Mouse (Mus musculus) kidney, embryonic 16.5 days (tissue): Measurements from ENCODE around the gene Slc9a1. TPM values are rescaled to one million over a fixed set of nuclear protein-coding genes. Genes with fewer than 3 reads are reported as not detected.

ENCODE experiments used
- ATAC-seq: fragments of 200-750 bp; cut with Nextera tagmentation; 2 replicates; pipeline ENCODE4 v1.8.0; 2017; ENCODE audit warnings: moderate TSS enrichment; ENCODE audit not compliant: low FRiP score, low TSS enrichment
- H3K27ac ChIP-seq: fragments of 300-500 bp; sonication (generic); 2 replicates; pipeline ENCODE4 v1.5.1; 2014; ENCODE audit warnings: low read length
- H3K27me3 ChIP-seq: fragments of 300-500 bp; sonication (generic); 2 replicates; pipeline ENCODE4 v1.6.1; 2014; ENCODE audit warnings: low read length, control low read depth, mixed read lengths; ENCODE audit not compliant: insufficient read depth
- H3K36me3 ChIP-seq: fragments of 300-500 bp; sonication (generic); 2 replicates; pipeline ENCODE4 v1.6.1; 2014; ENCODE audit warnings: low read length, control low read depth, mixed read lengths; ENCODE audit not compliant: insufficient read depth
- H3K4me1 ChIP-seq: fragments of 300-500 bp; sonication (generic); 2 replicates; pipeline ENCODE4 v1.6.1; 2014; ENCODE audit warnings: low read length, control low read depth, mixed read lengths; ENCODE audit not compliant: insufficient read depth
- H3K4me2 ChIP-seq: fragments of 300-500 bp; sonication (generic); replicated peaks from 2 replicates; pipeline ENCODE4 v1.6.1; 2014; ENCODE audit warnings: low read depth, low read length
- H3K4me3 ChIP-seq: fragments of 300-500 bp; sonication (generic); 2 replicates; pipeline ENCODE4 v1.5.1; 2014; ENCODE audit warnings: mild to moderate bottlenecking, low read length
- H3K9ac ChIP-seq: fragments of 300-500 bp; sonication (generic); replicated peaks from 2 replicates; pipeline ENCODE4 v1.6.1; 2014; ENCODE audit warnings: low read length
- H3K9me3 ChIP-seq: fragments of 300-500 bp; sonication (generic); 2 replicates; pipeline ENCODE4 v1.6.1; 2016; ENCODE audit warnings: low read length, control low read depth
- WGBS: fragments of 180-500 bp; shearing (Covaris S2); extraction: QIAGEN DNeasy Blood & Tissue Kit; methylation state at CpG from one replicate; pipeline ENCODE4 v1.1.7; 2014; 5-methylcytosine and 5-hydroxymethylcytosine counted together
- polyA plus RNA-seq: library from polyadenylated mRNA; unstranded; fragments of >200 nt; fragmentation: Nextera tagmentation; extraction: Ambion mirVana; gene quantifications from 2 replicates; pipeline ENCODE4 v1.2.1, GENCODE M21; 2015

Gene Slc9a1
- polyA plus RNA-seq, 1 experiment from 2014 or later, result 9.5 TPM

DNA sequence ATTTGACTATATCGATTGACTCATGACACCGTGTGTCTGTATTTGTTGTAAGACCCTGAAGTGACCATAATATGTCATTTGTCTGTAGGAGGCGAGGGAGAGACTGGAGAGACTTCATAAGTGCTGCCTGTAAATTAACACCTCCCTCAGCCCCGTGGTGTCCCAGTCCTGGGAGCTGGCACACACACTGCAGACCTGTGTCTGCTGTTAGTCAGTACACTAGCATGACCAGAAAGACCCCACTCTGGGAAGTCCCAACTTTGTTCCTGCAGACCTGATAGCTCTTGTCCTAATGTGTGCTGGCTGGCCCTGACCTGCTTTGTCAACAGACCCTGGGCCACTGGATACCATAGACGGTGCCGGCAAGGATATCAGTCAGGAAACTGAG is 2.8 kb downstream of the Slc9a1 start:
- no peak for ATAC-seq
- Histone ChIP-seq H3K9ac (peak overlapping the region; percentile 61), H3K9me3 (no peaks in the 10 kb centered on the region), H3K4me2 (peak overlapping the region; percentile 67), H3K27me3 (no peaks in the 10 kb centered on the region), H3K4me3 (peak overlapping the region; percentile 91), H3K4me1 (peaks cover 42% of the 10 kb centered on the region), H3K27ac (no peak overlapping the region), H3K36me3 (no peaks in the 10 kb centered on the region)
- 23% methylated on average over 6 of the region's 6 CpGs for WGBS

- WGBS, result 77% methylated on average over 4 of the region's 4 CpGs
- no peaks in the 10 kb centered on the region for H3K9me3 ChIP-seq
- H3K4me1 ChIP-seq, result peaks cover 59% of the 10 kb centered on the region
- no peak overlapping the region for H3K9ac ChIP-seq
- H3K4me3 ChIP-seq, result no peak overlapping the region
- H3K27ac ChIP-seq, result no peak overlapping the region
- no peak overlapping the region for H3K4me2 ChIP-seq
- ATAC-seq, result no peak
- no peaks in the 10 kb centered on the region for H3K27me3 ChIP-seq
- H3K36me3 ChIP-seq, result no peaks in the 10 kb centered on the region
These were observed 4.5 kb downstream of the Slc9a1 start for GRCm38 (mm10) chr4:133374011-133374410.

DNA sequence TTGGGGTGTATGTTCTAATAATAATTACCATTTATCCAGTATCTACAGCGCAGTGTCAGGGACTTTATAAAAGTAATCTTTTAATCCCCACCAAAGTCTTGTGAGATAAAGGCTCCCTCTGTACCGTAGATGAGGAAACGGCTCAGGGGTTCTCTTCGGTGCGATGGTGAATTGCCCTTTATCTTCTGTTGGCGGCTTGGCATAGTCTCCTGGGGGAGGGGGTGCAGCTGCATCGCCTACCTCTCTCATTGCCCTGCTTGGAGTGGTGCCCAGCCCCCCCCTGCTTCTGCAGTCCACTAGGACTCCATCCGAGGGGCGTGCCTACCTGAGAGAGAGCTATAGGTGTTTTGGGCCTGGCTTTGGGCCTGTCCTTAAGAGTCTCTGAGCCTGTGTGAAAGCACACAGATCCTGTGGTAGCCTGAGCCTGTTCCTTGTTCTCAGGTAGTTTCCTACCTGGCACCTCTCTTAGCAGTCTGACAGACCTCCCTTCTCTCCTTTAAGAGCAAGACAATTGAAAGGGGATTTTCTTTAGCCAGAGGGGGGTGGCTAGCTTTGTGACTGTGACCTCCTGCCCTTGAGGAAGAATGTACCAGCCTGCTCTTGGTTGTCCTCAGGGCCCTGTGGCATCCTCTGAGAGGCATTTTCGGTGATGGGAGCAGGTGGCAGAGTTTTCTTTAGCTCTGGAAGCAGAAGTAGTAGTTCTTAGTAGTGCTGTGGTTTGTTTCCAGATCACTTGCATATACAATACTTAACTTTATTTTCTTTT is 6.5 kb downstream of the Slc9a1 start:
- Histone ChIP-seq H3K4me2 (no peak overlapping the region), H3K27ac (no peak overlapping the region)
- ATAC-seq, result no peak

GRCm38 (mm10) chr4:133378236-133379045 is 8.9 kb downstream of the Slc9a1 start:
- Histone ChIP-seq H3K27me3 (no peaks in the 10 kb centered on the region), H3K36me3 (peaks cover 4% of the 10 kb centered on the region; the same call in 1 of the 2 replicates), H3K27ac (peak overlapping the region; percentile 67), H3K9ac (no peak overlapping the region; the same call in 1 of the 2 replicates), H3K9me3 (no peaks in the 10 kb centered on the region), H3K4me2 (no peak overlapping the region), H3K4me1 (peaks cover 50% of the 10 kb centered on the region), H3K4me3 (no peak overlapping the region)
- WGBS, result 16% methylated on average over 13 of the region's 13 CpGs
- peak; percentile 47; the same call in 1 of the 2 replicates for ATAC-seq

More for the DNA sequence above, 6.5 kb downstream of the Slc9a1 start:
- H3K27me3 ChIP-seq, result no peaks in the 10 kb centered on the region
- H3K9ac ChIP-seq, result no peak overlapping the region
- 76% methylated on average over 10 of the region's 10 CpGs for WGBS
- H3K9me3 ChIP-seq, result no peaks in the 10 kb centered on the region
- peaks cover 68% of the 10 kb centered on the region for H3K4me1 ChIP-seq
- no peak overlapping the region for H3K4me3 ChIP-seq
- H3K36me3 ChIP-seq, result no peaks in the 10 kb centered on the region

DNA sequence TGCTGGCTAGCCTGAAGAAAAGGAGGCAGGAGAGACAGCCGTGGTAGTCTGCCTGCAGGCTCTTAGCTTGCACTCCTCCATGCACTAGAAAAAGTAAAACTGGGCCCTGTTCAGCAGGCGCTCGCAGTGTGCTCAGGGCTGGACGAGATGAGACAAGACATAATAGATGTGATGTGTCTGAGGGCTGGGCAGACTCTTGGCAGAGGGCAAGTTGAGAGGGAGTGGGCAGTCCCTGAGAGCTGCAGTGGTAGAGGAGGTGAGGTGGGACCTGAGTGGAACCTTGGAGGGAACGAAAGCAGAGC is 9.5 kb downstream of the Slc9a1 start:
- no peak overlapping the region for H3K4me2 ChIP-seq
- peaks cover 4% of the 10 kb centered on the region; the same call in 1 of the 2 replicates for H3K36me3 ChIP-seq
- no peak overlapping the region for H3K4me3 ChIP-seq
- H3K4me1 ChIP-seq, result peaks cover 45% of the 10 kb centered on the region
- H3K27me3 ChIP-seq, result no peaks in the 10 kb centered on the region
- ATAC-seq, result no peak
- peak overlapping the region; percentile 67 for H3K27ac ChIP-seq
- peak overlapping the region; percentile 4; the same call in 1 of the 2 replicates for H3K9ac ChIP-seq
- H3K9me3 ChIP-seq, result no peaks in the 10 kb centered on the region
- 44% methylated on average over 5 of the region's 5 CpGs for WGBS

DNA sequence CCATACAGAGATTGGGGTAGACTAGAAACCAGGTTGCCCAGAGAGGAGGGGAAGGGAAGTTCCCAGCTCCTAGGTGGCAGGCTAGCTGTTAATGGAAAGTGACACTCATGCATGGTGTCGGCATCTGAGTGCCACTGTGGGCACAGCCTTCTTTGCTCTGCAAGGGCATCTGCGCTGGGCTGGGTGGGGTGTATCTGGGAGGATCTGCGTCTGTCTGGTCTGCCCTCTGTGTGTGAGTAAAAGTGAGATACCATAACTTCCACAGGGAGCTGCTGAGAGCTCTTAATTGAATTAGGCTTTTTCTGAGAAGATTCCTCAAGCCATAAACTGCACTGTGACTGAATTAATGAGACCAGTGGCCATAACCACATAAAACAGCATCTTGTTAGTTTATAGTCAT is 10.4 kb downstream of the Slc9a1 start:
- H3K4me1 ChIP-seq, result peaks cover 44% of the 10 kb centered on the region
- H3K27ac ChIP-seq, result no peak overlapping the region
- 64% methylated on average over 3 of the region's 3 CpGs for WGBS
- no peaks in the 10 kb centered on the region for H3K9me3 ChIP-seq
- peaks cover 4% of the 10 kb centered on the region; the same call in 1 of the 2 replicates for H3K36me3 ChIP-seq
- H3K4me2 ChIP-seq, result no peak overlapping the region
- no peak overlapping the region for H3K4me3 ChIP-seq
- H3K27me3 ChIP-seq, result no peaks in the 10 kb centered on the region
- no peak for ATAC-seq
- no peak overlapping the region for H3K9ac ChIP-seq

DNA sequence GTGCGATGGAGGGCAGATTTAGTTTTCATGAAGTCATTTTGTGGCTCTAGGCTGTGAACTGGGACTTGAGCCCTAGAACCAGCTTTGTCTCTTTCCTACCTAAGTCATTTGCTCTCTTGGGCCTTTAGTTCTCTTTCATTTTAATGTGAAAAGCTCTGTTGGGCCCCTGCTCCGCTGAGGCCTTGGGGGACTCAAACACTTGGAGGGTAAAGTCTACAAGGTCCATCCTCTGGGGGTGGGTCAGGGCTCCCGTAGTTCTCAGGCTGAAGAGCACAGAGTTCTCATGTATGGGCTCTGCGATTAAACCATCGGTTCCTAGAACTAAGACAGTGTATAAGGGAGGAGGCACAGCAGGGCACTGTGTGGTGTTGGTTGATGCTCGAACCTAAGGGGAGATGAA is 11.0 kb downstream of the Slc9a1 start:
- WGBS, result 68% methylated on average over 6 of the region's 6 CpGs
- Histone ChIP-seq H3K4me1 (peaks cover 43% of the 10 kb centered on the region), H3K36me3 (peaks cover 4% of the 10 kb centered on the region; the same call in 1 of the 2 replicates), H3K9me3 (no peaks in the 10 kb centered on the region), H3K9ac (no peak overlapping the region), H3K27me3 (no peaks in the 10 kb centered on the region), H3K27ac (peak overlapping the region; percentile 40; the same call in 1 of the 2 replicates), H3K4me3 (no peak overlapping the region), H3K4me2 (no peak overlapping the region)
- no peak for ATAC-seq

DNA sequence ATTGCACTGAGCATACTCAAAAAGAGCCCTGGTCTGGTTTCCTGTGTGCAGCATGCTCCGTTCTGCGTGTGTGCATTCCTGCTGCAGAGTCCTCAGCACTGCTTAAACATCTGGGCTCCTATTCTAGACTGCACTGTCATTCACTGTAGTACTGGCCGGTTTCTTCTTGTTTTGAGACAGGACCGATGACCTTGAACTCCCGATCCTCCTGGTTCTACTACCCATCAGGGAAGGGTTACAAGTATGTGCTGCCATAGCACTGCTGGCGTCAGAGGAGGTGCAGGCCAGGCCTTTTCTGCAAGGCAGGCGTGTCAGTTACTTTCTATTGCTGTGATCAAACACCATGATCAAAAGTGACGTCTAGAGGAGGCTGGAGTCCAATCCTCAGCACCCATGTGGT is 11.6 kb downstream of the Slc9a1 start:
- Histone ChIP-seq H3K4me3 (no peak overlapping the region), H3K9me3 (no peaks in the 10 kb centered on the region), H3K9ac (no peak overlapping the region), H3K4me1 (peaks cover 40% of the 10 kb centered on the region), H3K27ac (0 out of 2 replicates have a peak overlapping the region, but pooled peaks have one; percentile 40), H3K27me3 (no peaks in the 10 kb centered on the region), H3K36me3 (peaks cover 4% of the 10 kb centered on the region; the same call in 1 of the 2 replicates), H3K4me2 (no peak overlapping the region)
- ATAC-seq, result 0 out of 2 replicates have a peak, but pooled peaks have one; percentile 31
- WGBS, result 59% methylated on average over 8 of the region's 8 CpGs

GRCm38 (mm10) chr4:133386061-133386797 is 16.7 kb downstream of the Slc9a1 start:
- no peaks in the 10 kb centered on the region for H3K9me3 ChIP-seq
- no peak overlapping the region for H3K4me2 ChIP-seq
- no peak overlapping the region for H3K9ac ChIP-seq
- 67% methylated on average over 7 of the region's 7 CpGs for WGBS
- peaks cover 21% of the 10 kb centered on the region for H3K4me1 ChIP-seq
- H3K27me3 ChIP-seq, result no peaks in the 10 kb centered on the region
- ATAC-seq, result no peak
- H3K4me3 ChIP-seq, result no peak overlapping the region
- no peak overlapping the region for H3K27ac ChIP-seq
- H3K36me3 ChIP-seq, result peaks cover 4% of the 10 kb centered on the region; the same call in 1 of the 2 replicates
